Mouse (Mus musculus): Measurements from ENCODE around the gene Zfyve19.

Zfyve19 gene

GRCm38 (mm10) chr2:119208344-119209175, at the start of gene Zfyve19, which contains the start of gene Dnajc17:
Gene Zfyve19 (plus strand): TSS chr2:119208617.
Gene Dnajc17 (minus strand): TSS chr2:119208795.
- peak; percentile 93 for DNase-seq (ENCODE audit: low read depth)

- no peak for DNase-seq (ENCODE audit: low read depth)
These were observed 47.2 kb upstream of the Zfyve19 start for GRCm38 (mm10) chr2:119161247-119161646.

GRCm38 (mm10) chr2:119163135-119163534, 45.3 kb upstream of the Zfyve19 start:
- no peak for DNase-seq (ENCODE audit: low read depth)

DNA sequence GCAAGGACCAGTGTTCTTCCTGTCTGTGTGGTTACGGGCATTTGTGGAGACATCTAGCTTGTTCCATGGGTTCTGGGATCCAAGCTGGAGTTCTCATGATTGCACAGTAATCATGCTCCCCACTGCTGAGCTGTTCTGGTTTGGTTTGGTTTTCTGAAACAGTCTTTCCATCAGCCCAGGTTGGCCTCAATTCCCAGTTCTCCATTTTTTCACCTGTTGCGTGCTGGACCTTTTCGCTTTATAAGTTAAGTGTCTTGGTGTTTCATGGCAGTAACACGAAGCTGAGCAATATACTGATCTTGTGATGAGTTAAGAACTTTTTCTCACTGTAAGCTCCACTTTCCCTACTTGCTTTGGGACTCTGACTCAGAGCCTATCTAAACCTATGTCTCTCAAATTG, 44.4 kb upstream of the Zfyve19 start:
- no peak for DNase-seq (ENCODE audit: low read depth)

GRCm38 (mm10) chr2:119165401-119165800, 43.0 kb upstream of the Zfyve19 start:
- DNase-seq (ENCODE audit: low read depth): no peak

DNA sequence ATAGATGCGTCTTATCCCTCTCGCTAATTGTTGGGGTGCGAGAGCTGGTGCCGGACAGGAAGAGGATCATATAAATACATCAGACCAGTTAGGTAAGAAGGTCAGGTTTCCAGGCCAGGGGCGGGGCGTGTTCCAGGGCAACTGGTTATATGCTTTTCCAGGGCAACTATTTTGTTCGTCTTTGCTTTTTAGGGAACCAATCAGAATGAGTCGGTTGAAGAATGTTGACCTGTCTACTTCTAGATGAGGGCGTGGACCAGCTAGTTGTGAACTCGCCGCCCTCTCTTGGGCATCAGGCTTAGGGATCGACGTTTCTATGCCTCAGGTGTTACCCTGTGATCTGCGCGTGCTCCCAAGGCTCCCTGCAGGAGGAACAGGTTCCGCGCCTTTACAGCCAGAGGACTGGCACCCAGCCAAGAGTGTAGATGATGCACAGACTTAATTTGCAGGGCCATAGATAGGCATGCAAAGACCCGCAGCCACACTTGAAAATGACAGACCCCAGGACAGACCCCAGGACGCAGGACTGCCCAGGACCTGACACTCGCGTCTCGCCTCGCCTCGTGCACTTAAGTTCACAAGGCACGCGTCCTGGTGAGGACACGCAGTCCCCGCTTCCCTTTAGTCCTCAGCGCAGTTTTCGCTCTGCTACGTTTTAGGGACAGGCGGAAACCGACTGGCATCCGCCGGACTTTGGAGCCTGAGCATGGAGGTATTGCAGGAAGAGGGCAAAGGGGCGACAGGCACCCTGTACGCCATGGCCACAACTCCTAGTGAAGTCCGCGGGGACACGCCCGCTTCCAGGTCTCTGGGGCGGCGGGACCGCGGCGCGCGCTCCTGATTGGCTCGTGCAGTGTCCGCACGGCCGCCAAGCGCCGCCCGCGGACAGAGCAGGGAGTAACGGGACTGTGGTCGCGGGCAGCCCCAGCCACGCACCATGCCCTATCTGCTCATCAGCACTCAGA, 41.2 kb upstream of the Zfyve19 start, which contains the start of gene Gchfr:
Gene Gchfr (plus strand): TSS at position 873 of the 965 bp plus-strand sequence.
- DNase-seq (ENCODE audit: low read depth): no peak

DNA sequence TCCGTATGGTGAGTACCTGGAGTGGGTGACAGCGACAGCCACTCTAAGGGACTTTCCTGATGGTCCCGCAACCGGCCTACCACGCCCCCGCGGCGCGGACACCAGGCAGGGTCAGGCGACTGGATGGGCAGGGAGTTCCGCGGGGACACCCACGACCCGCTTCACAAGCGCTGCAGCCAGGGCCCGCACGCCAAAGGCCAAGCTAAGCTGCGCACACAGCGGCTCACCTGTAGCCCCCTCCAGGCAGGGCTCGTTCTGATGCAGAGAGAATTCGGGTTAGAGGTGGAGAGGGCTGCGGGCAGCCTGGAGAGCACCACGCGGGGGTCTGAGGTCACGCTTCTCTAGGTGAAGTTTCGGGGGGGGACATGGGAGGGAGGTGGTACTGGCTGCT, 40.6 kb upstream of the Zfyve19 start:
- no peak for DNase-seq (ENCODE audit: low read depth)

GRCm38 (mm10) chr2:119170282-119170681, 38.1 kb upstream of the Zfyve19 start:
- no peak for DNase-seq (ENCODE audit: low read depth)

GRCm38 (mm10) chr2:119171574-119171973, 36.8 kb upstream of the Zfyve19 start:
- no peak for DNase-seq (ENCODE audit: low read depth)

- no peak for DNase-seq (ENCODE audit: low read depth)
These were observed 36.0 kb upstream of the Zfyve19 start for GRCm38 (mm10) chr2:119172446-119172845.

GRCm38 (mm10) chr2:119172862-119173576, 35.4 kb upstream of the Zfyve19 start:
- DNase-seq (ENCODE audit: low read depth): no peak

DNA sequence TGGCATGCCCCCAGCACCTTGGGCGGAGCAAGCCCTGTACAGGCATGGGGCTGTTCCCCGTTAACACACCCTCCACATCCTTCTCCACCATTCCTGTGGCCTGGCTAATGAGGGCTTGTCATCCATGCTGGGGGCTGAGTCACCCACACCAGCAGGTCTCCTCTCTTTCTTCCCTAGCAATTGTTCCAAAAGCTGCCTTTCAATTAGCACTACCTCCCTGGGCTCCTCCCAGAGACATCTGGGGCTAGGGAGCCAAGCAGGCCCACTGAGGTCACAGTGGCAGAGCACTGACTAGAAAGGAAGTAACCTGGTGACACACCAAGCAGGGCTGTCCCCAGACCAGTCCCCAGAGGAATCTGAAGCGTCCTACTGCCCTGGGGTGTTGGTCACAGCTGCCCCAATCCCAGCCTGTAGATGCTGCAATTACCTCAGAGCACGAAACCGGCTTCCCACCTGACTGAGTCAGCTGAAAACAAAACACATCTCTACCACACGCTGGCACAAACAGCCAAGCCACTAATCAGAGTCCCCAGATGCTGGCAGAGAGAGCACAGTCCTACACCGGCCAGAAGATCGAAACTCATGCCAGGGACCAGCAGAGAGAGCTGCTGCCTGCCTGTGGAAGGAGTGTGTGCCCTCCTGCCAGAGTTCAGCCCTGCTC, 34.3 kb upstream of the Zfyve19 start, which contains the start of gene Gm14137:
Gene Gm14137 (plus strand): TSS at position 519 of the 661 bp plus-strand sequence.
- peak; percentile 88 for DNase-seq (ENCODE audit: low read depth)

- DNase-seq (ENCODE audit: low read depth): no peak
These were observed 33.6 kb upstream of the Zfyve19 start for GRCm38 (mm10) chr2:119174866-119175265.

- no peak for DNase-seq (ENCODE audit: low read depth)
These were observed 32.8 kb upstream of the Zfyve19 start for GRCm38 (mm10) chr2:119175614-119176013.

DNA sequence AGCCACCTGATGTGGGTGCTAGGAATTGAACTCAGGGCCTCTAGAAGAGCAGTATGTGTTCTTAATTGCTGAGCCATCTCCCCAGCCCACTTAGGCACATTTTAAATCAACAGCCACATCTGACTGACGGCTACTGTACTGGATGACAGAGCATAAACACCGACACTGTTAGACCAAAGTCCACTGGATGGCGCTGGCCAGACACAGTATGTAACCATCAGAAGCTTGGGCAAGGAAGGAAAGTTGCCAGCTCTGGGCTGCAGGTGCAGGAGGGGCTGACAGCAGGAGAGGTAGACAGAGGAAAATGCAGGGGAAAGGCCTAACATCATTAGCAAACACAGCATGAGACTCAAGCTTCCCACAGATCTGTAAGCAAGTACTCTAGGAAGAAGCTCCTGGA, 31.7 kb upstream of the Zfyve19 start:
- DNase-seq (ENCODE audit: low read depth): no peak

DNA sequence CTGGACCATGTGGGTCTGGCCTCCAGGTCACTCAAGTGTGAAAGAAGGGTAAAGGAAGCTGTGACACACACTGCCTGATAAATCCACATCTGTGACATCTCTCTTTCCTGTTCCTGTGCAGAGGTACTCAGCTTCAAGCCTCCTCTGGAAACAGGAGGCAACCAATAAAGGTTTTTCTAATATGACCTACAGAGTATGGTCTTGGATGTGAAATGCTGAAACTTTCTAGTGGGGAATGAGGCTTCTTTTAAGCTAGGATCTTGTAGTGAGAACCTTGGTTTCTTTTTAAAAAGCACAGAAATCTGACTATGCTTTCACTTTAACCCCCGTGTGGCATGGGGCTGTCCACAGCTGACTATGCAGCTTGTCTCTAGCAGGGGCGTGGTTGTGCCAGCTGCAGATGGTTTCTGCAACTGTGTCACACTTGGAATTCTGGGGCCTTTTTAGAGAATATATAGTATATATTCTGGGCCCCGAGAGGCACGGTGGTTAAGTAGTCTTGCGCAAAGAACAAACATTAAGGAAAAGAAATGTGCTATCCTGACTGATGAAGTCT, 31.0 kb upstream of the Zfyve19 start:
- no peak for DNase-seq (ENCODE audit: low read depth)

GRCm38 (mm10) chr2:119182914-119183313, 25.5 kb upstream of the Zfyve19 start:
- no peak for DNase-seq (ENCODE audit: low read depth)

DNA sequence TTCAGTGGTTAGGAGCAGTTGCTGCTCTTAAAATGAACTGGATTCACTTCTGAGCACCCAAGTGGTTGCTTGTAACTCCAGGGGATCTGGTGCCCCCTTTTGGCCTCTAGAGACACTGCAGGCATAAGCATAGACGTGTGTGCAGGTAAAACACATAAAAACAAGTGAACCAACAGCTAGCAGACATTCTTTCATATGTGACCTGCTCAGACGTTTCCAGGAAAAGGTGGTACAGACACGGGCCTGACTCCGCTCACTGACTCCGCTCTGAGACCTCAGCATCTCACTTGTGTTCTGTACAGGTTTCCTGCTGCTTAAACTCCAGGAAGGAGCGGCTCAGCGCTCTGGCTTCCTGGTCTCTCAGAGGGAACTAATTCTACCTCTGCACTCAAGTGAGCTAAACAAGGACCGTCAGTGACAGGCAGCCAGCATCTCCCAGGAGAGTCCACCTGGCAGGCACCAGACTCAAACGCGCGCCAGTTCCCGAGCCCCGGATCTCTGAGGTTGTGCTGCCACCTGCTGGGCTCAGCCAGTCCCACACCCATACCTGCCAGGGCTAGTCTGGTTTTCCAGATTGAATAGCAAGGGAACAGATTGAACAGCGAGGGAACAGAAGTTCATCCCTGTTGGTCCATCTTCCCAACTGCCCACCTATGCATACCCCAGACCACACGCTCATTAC, 19.2 kb upstream of the Zfyve19 start:
- no peak for DNase-seq (ENCODE audit: low read depth)

GRCm38 (mm10) chr2:119190969-119191368, 17.4 kb upstream of the Zfyve19 start:
- DNase-seq (ENCODE audit: low read depth): no peak

GRCm38 (mm10) chr2:119194140-119194539, 14.3 kb upstream of the Zfyve19 start:
- no peak for DNase-seq (ENCODE audit: low read depth)
